Mouse (Mus musculus) regulatory T cell (primary cell): Measurements from ENCODE around the gene Eif2ak4.

Experiments used
- in situ Hi-C: fragments of 300-600 bp; cut with MboI, MseI; formaldehyde crosslinking; loops from one replicate; pipeline ENCODE4 v1.15.1; 2025; ENCODE audit warnings: high pct_unique_total_duplicates

The Eif2ak4 gene

GRCm38 (mm10) chr2:118509688-118510446, 121.4 kb downstream of the Eif2ak4 start:
- in situ Hi-C loops, result no loop called here

GRCm38 (mm10) chr2:118510447-118511310, 122.3 kb downstream of the Eif2ak4 start:
- in situ Hi-C loops, result no loop called here

- in situ Hi-C loops, result no loop called here
Measured at GRCm38 (mm10) chr2:118511779-118512417, 123.5 kb downstream of the Eif2ak4 start.

- in situ Hi-C loops, result no loop called here
Measured at GRCm38 (mm10) chr2:118512418-118513377, 124.3 kb downstream of the Eif2ak4 start.

- in situ Hi-C loops, result no loop called here
Measured at GRCm38 (mm10) chr2:118520042-118520933, 131.9 kb downstream of the Eif2ak4 start.

GRCm38 (mm10) chr2:118522265-118522664, 133.8 kb downstream of the Eif2ak4 start:
- in situ Hi-C loops, result no loop called here

- in situ Hi-C loops, result no loop called here
Measured at GRCm38 (mm10) chr2:118523163-118523730, 134.8 kb downstream of the Eif2ak4 start.

- in situ Hi-C loops, result no loop called here
Measured at GRCm38 (mm10) chr2:118524811-118525210, 136.4 kb downstream of the Eif2ak4 start.
